Mouse (Mus musculus) E14TG2a.4 (cell line): ENCODE results near the gene Lrrc8d.

Source experiments
- CTCF ChIP-seq: conservative IDR thresholded peaks from 2 replicates; pipeline ENCODE4 v1.5.1; 2014; ENCODE audit warnings: low read length
- NANOG ChIP-seq: IDR thresholded peaks from 2 replicates; pipeline ENCODE4 v1.6.1; 2014; ENCODE audit warnings: borderline replicate concordance, low read length, mixed read lengths

GRCm38 (mm10) chr5:105697886-105698285 is 1.9 kb upstream of the Lrrc8d start:
- TF ChIP-seq CTCF: no peak
- TF ChIP-seq NANOG: no peak
